Mouse (Mus musculus) adrenal gland, postnatal 14 days (tissue): Measurements from ENCODE around the gene Por. TPM values are rescaled to one million over a fixed set of nuclear protein-coding genes. Genes with fewer than 3 reads are reported as not detected.

Experiments used
- DNase-seq: peaks from one replicate; pipeline ENCODE4 v3.0.0; 2021; ENCODE audit warnings: mixed read lengths
- long read RNA-seq, 2 experiments: library from polyadenylated mRNA; stranded (forward); transcript quantifications; one replicate each; pipeline ENCODE4 v2.0.0; 2021
- total RNA-seq: library from RNA; stranded (reverse); gene quantifications from 2 replicates; pipeline ENCODE4 v1.2.3, GENCODE M21; 2021

Gene Por
- total RNA-seq, result 190 and 216 TPM in 2 replicates
- long read RNA-seq, experiment 1, transcript Por-201 (16 exons, 2,636 nt), result major isoform, 127 of 179 reads
- long read RNA-seq, experiment 1, partial matches to known transcripts, result 44 of 179 reads
- long read RNA-seq, experiment 1, other reads (novel, unspliced or antisense), result 8 of 179 reads
- long read RNA-seq, experiment 2, transcript Por-201 (16 exons, 2,636 nt), result major isoform, 95 of 148 reads
- long read RNA-seq, experiment 2, partial matches to known transcripts, result 34 of 148 reads
- long read RNA-seq, experiment 2, other reads (novel, unspliced or antisense), result 19 of 148 reads

- DNase-seq, result no peak
Measured at GRCm38 (mm10) chr5:135669741-135670275, at the start of gene Por. Gene Por (plus strand): TSS chr5:135670033.

GRCm38 (mm10) chr5:135620526-135620925 lies 49.3 kb upstream of the Por start:
- no peak for DNase-seq

GRCm38 (mm10) chr5:135621725-135622124 lies 48.1 kb upstream of the Por start:
- peak; percentile 56 for DNase-seq

GRCm38 (mm10) chr5:135623006-135623563 lies 46.7 kb upstream of the Por start:
- no peak for DNase-seq

- no peak for DNase-seq
Measured at GRCm38 (mm10) chr5:135628916-135629315, 40.9 kb upstream of the Por start.

- no peak for DNase-seq
Measured at GRCm38 (mm10) chr5:135629401-135629800, 40.4 kb upstream of the Por start.

GRCm38 (mm10) chr5:135630598-135630997 lies 39.2 kb upstream of the Por start:
- peak; percentile 81 for DNase-seq

GRCm38 (mm10) chr5:135632117-135632796 lies 37.6 kb upstream of the Por start, which contains the start of gene Rhbdd2:
Gene Rhbdd2 (plus strand): TSS chr5:135632618.
- peak; percentile 99 for DNase-seq

- DNase-seq, result no peak
Measured at GRCm38 (mm10) chr5:135632797-135633144, 37.1 kb upstream of the Por start.

- no peak for DNase-seq
Measured at GRCm38 (mm10) chr5:135639760-135640458, 29.9 kb upstream of the Por start.

GRCm38 (mm10) chr5:135640459-135640789 lies 29.4 kb upstream of the Por start:
- DNase-seq, result no peak

- DNase-seq, result no peak
Measured at GRCm38 (mm10) chr5:135641028-135641427, 28.8 kb upstream of the Por start.

GRCm38 (mm10) chr5:135642686-135643551 lies 26.9 kb upstream of the Por start:
- DNase-seq, result peak; percentile 34

GRCm38 (mm10) chr5:135643552-135643842 lies 26.3 kb upstream of the Por start:
- DNase-seq, result no peak

GRCm38 (mm10) chr5:135643869-135644268 lies 26.0 kb upstream of the Por start:
- DNase-seq, result no peak

GRCm38 (mm10) chr5:135645330-135645729 lies 24.5 kb upstream of the Por start:
- no peak for DNase-seq

GRCm38 (mm10) chr5:135646038-135646437 lies 23.8 kb upstream of the Por start:
- DNase-seq, result no peak

GRCm38 (mm10) chr5:135648461-135649308 lies 21.1 kb upstream of the Por start:
- no peak for DNase-seq

GRCm38 (mm10) chr5:135649309-135649633 lies 20.6 kb upstream of the Por start:
- no peak for DNase-seq

- no peak for DNase-seq
Measured at GRCm38 (mm10) chr5:135651536-135651935, 18.3 kb upstream of the Por start.

GRCm38 (mm10) chr5:135653209-135653608 lies 16.6 kb upstream of the Por start:
- DNase-seq, result no peak
